Mouse (Mus musculus) liver, postnatal 0 days (tissue): ENCODE measurements around the gene Hecw1. TPM values are rescaled to one million over a fixed set of nuclear protein-coding genes. Genes with fewer than 3 reads are reported as not detected.
"Not testable (repeated sequence)": the region's sequence is repeated elsewhere in the genome, so short reads cannot be mapped to it uniquely, and the experiment has no call there.

Experiments
- ATAC-seq: fragments of 200-750 bp; cut with Nextera tagmentation; 2 replicates; pipeline ENCODE4 v1.8.0; 2017; ENCODE audit warnings: mild to moderate bottlenecking, moderate library complexity
- DNase-seq: peaks from one replicate; pipeline ENCODE4 v3.0.0-alpha.2; 2016
- H3K27ac ChIP-seq: fragments of 300-500 bp; sonication (generic); 2 replicates; pipeline ENCODE4 v1.5.1; 2014; ENCODE audit warnings: antibody characterized with exemption, moderate library complexity, mild to moderate bottlenecking, low read depth
- H3K27me3 ChIP-seq: fragments of 300-500 bp; sonication (generic); 2 replicates; pipeline ENCODE4 v1.6.1; 2014; ENCODE audit warnings: low read length, control low read depth, mixed read lengths; ENCODE audit not compliant: insufficient read depth
- H3K36me3 ChIP-seq: fragments of 300-500 bp; sonication (generic); replicated peaks from 2 replicates; pipeline ENCODE4 v1.6.1; 2014; ENCODE audit warnings: mild to moderate bottlenecking, control low read depth, low read length, moderate library complexity, mixed read lengths; ENCODE audit not compliant: insufficient read depth
- H3K4me1 ChIP-seq: fragments of 300-500 bp; sonication (generic); 2 replicates; pipeline ENCODE4 v1.6.1; 2014; ENCODE audit warnings: antibody characterized with exemption, mild to moderate bottlenecking, control low read depth; ENCODE audit not compliant: insufficient read depth
- H3K4me2 ChIP-seq: fragments of 300-500 bp; sonication (generic); 2 replicates; pipeline ENCODE4 v1.6.1; 2014; ENCODE audit warnings: low read depth, mild to moderate bottlenecking, low read length, moderate library complexity, mixed read lengths
- H3K4me3 ChIP-seq: fragments of 300-500 bp; sonication (generic); 2 replicates; pipeline ENCODE4 v1.5.1; 2014; ENCODE audit warnings: low read depth, low read length
- H3K9ac ChIP-seq: fragments of 300-500 bp; sonication (generic); replicated peaks from 2 replicates; pipeline ENCODE4 v1.6.1; 2014; ENCODE audit warnings: mild to moderate bottlenecking, moderate library complexity
- H3K9me3 ChIP-seq: fragments of 300-500 bp; sonication (generic); 2 replicates; pipeline ENCODE4 v1.6.1; 2016; ENCODE audit warnings: mild to moderate bottlenecking, control low read depth, low read length, mixed read lengths
- CTCF ChIP-seq: sonication (generic); IDR thresholded peaks from 2 replicates; pipeline ENCODE4 v1.5.1; 2016; ENCODE audit warnings: antibody characterized with exemption, low read depth
- EP300 ChIP-seq: IDR thresholded peaks from 2 replicates; pipeline ENCODE4 v1.6.1; 2016; ENCODE audit warnings: antibody characterized with exemption, low read depth, mild to moderate bottlenecking
- WGBS: fragments of 180-500 bp; shearing (Covaris S2); extraction: QIAGEN DNeasy Blood & Tissue Kit; methylation state at CpG from one replicate; pipeline ENCODE4 v1.1.7; 2014; ENCODE audit not compliant: insufficient replicate concordance; 5-methylcytosine and 5-hydroxymethylcytosine counted together
- polyA plus RNA-seq: library from polyadenylated mRNA; unstranded; fragments of >200 nt; fragmentation: Nextera tagmentation; extraction: Ambion mirVana; gene quantifications from 2 replicates; pipeline ENCODE4 v1.2.1, GENCODE M21; 2015

Hecw1 gene
- polyA plus RNA-seq, 1 experiment from 2014 or later: not detected

DNA sequence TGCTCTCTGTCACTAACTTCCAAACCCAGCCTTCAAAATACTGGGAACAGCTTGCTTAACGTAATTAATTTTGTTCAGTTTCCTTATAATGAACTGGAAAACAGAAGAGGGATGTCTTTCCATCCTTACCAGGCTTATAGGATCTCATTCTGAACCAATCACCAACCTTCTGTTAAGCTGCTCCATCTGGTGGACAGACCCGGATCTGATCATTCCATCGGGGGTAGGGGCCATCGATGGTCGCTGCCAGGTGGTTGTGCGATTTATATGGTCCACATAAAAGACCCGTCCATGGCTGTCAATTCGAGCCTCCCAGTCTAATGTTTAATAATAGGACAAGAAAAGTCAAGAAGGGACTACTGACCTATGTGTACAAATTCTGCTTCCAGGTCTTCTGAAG lies 216.4 kb downstream of the Hecw1 start:
- DNase-seq: no peak
- H3K27me3 ChIP-seq: no peaks in the 10 kb centered on the region
- no peak overlapping the region for H3K4me3 ChIP-seq
- H3K4me1 ChIP-seq: no peaks in the 10 kb centered on the region
- no peak overlapping the region for H3K9ac ChIP-seq
- H3K27ac ChIP-seq: no peak overlapping the region
- ATAC-seq: no peak
- H3K36me3 ChIP-seq: no peaks in the 10 kb centered on the region
- no peak overlapping the region for H3K4me2 ChIP-seq
- 26% methylated on average over 8 of the region's 8 CpGs for WGBS
- no peak for TF ChIP-seq EP300
- peak; percentile 32 for TF ChIP-seq CTCF
- no peaks in the 10 kb centered on the region for H3K9me3 ChIP-seq

GRCm38 (mm10) chr13:14304103-14304502 lies 218.9 kb downstream of the Hecw1 start:
- no peak overlapping the region for H3K9ac ChIP-seq
- H3K27ac ChIP-seq: no peak overlapping the region
- ATAC-seq: no peak
- no peak for TF ChIP-seq EP300
- TF ChIP-seq CTCF: no peak
- no peak for DNase-seq
- H3K4me2 ChIP-seq: no peak overlapping the region
- H3K36me3 ChIP-seq: no peaks in the 10 kb centered on the region
- 78% methylated on average over 1 of the region's 1 CpGs for WGBS
- no peaks in the 10 kb centered on the region for H3K9me3 ChIP-seq
- no peak overlapping the region for H3K4me3 ChIP-seq
- no peaks in the 10 kb centered on the region for H3K27me3 ChIP-seq
- H3K4me1 ChIP-seq: no peaks in the 10 kb centered on the region

GRCm38 (mm10) chr13:14302921-14303320 lies 220.1 kb downstream of the Hecw1 start:
- DNase-seq: no peak
- ATAC-seq: no peak
- H3K36me3 ChIP-seq: no peaks in the 10 kb centered on the region
- no peak for TF ChIP-seq EP300
- peak; percentile 26; the same call in 1 of the 2 replicates for TF ChIP-seq CTCF
- 38% methylated on average over 2 of the region's 2 CpGs for WGBS
- no peak overlapping the region for H3K27ac ChIP-seq
- no peaks in the 10 kb centered on the region for H3K9me3 ChIP-seq
- H3K4me3 ChIP-seq: no peak overlapping the region
- H3K27me3 ChIP-seq: no peaks in the 10 kb centered on the region
- H3K4me2 ChIP-seq: no peak overlapping the region
- no peaks in the 10 kb centered on the region for H3K4me1 ChIP-seq
- H3K9ac ChIP-seq: no peak overlapping the region

DNA sequence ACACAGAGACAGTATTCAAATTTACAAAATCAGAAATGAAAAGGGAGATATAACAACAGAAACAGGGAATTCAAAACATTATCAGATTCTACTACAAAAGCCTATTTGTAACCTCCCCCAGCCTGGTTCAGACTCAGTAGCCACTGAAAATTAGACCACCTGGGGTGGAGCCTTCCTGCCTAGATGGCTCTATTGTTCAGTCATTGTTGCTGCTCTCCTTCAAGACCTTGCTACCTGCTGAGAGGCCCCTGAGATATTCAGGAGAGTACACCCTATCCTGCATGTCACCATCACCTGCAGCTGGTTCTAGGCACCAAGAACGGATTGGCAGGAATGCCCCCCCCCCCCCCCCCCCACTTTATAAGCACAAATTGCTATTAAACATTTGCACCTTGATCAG lies 233.0 kb downstream of the Hecw1 start:
- no peak overlapping the region for H3K4me3 ChIP-seq

GRCm38 (mm10) chr13:14271476-14271875 lies 251.6 kb downstream of the Hecw1 start:
- TF ChIP-seq EP300 (no peak), CTCF (no peak)
- no peaks in the 10 kb centered on the region for H3K4me1 ChIP-seq
- DNase-seq: no peak
- no peak for ATAC-seq
- no peaks in the 10 kb centered on the region for H3K27me3 ChIP-seq
- H3K9me3 ChIP-seq: no peaks in the 10 kb centered on the region
- no peak overlapping the region for H3K27ac ChIP-seq
- H3K4me3 ChIP-seq: no peak overlapping the region
- H3K9ac ChIP-seq: no peak overlapping the region
- H3K4me2 ChIP-seq: no peak overlapping the region
- H3K36me3 ChIP-seq: no peaks in the 10 kb centered on the region

More for the DNA sequence above, 233.0 kb downstream of the Hecw1 start:
- no peaks in the 10 kb centered on the region for H3K9me3 ChIP-seq
- no peak overlapping the region for H3K27ac ChIP-seq
- TF ChIP-seq CTCF (no peak), EP300 (no peak)
- ATAC-seq: no peak
- WGBS: 36% methylated on average over 1 of the region's 1 CpGs
- no peak overlapping the region for H3K4me2 ChIP-seq
- no peaks in the 10 kb centered on the region for H3K36me3 ChIP-seq
- DNase-seq: no peak
- H3K9ac ChIP-seq: no peak overlapping the region
- H3K27me3 ChIP-seq: no peaks in the 10 kb centered on the region
- no peaks in the 10 kb centered on the region for H3K4me1 ChIP-seq

- DNase-seq, H3K4me1 ChIP-seq, H3K9ac ChIP-seq, H3K4me2 ChIP-seq, ATAC-seq, H3K4me3 ChIP-seq, H3K27me3 ChIP-seq, H3K27ac ChIP-seq, H3K36me3 ChIP-seq, H3K9me3 ChIP-seq: not testable (repeated sequence)
- WGBS: 32% methylated on average over 8 of the region's 9 CpGs
These were observed 262.1 kb downstream of the Hecw1 start for GRCm38 (mm10) chr13:14260939-14261338.

- no peak for ATAC-seq
- 45% methylated on average over 2 of the region's 2 CpGs for WGBS
- H3K9ac ChIP-seq: no peak overlapping the region
These were observed 277.1 kb downstream of the Hecw1 start for GRCm38 (mm10) chr13:14245946-14246345.

More at GRCm38 (mm10) chr13:14245946-14246345, 277.1 kb downstream of the Hecw1 start:
- DNase-seq: no peak
- TF ChIP-seq CTCF (0 out of 2 replicates have a peak, but pooled peaks have one; percentile 6), EP300 (no peak)
- no peaks in the 10 kb centered on the region for H3K4me1 ChIP-seq
- H3K27ac ChIP-seq: no peak overlapping the region
- no peak overlapping the region for H3K4me2 ChIP-seq
- no peaks in the 10 kb centered on the region for H3K27me3 ChIP-seq
- H3K36me3 ChIP-seq: no peaks in the 10 kb centered on the region
- no peaks in the 10 kb centered on the region for H3K9me3 ChIP-seq
- H3K4me3 ChIP-seq: no peak overlapping the region
